Mouse (Mus musculus): ENCODE data around the gene Tmem40.

GRCm38 (mm10) chr6:115746326-115746725, 15.9 kb downstream of the Tmem40 start:
- no peak for TF ChIP-seq CTCF (IDR thresholded peaks at IDR 0.05; ENCODE audit: control insufficient read depth, insufficient read depth, insufficient replicate concordance, low read depth, low read length)
- TF ChIP-seq POLR2A (IDR thresholded peaks at IDR 0.05; ENCODE audit: control insufficient read depth, low read depth, low read length): no peak
